Mouse (Mus musculus) B cell, adult 2 months (primary cell): ENCODE measurements around the gene Ppp1r9a.

Experiments
- DNase-seq, 2 experiments: peaks; one replicate each; pipeline ENCODE4 v3.0.0; 2022

The Ppp1r9a gene

GRCm38 (mm10) chr6:5167051-5167677 lies 264.4 kb downstream of the Ppp1r9a start:
- DNase-seq: peak; percentile 6 to 10

GRCm38 (mm10) chr6:5168158-5168557 lies 265.4 kb downstream of the Ppp1r9a start:
- no peak for DNase-seq

GRCm38 (mm10) chr6:5171418-5171817 lies 268.7 kb downstream of the Ppp1r9a start:
- no peak for DNase-seq

- DNase-seq: no peak
Observed at GRCm38 (mm10) chr6:5172571-5172970, 269.9 kb downstream of the Ppp1r9a start.

GRCm38 (mm10) chr6:5174179-5174812 lies 271.6 kb downstream of the Ppp1r9a start:
- no peak for DNase-seq

GRCm38 (mm10) chr6:5177967-5178891 lies 275.5 kb downstream of the Ppp1r9a start:
- no peak for DNase-seq

- no peak for DNase-seq
Observed at GRCm38 (mm10) chr6:5179189-5179588, 276.5 kb downstream of the Ppp1r9a start.

- no peak for DNase-seq
Observed at GRCm38 (mm10) chr6:5180645-5181044, 277.9 kb downstream of the Ppp1r9a start.

GRCm38 (mm10) chr6:5186229-5186950 lies 283.7 kb downstream of the Ppp1r9a start:
- no peak for DNase-seq

GRCm38 (mm10) chr6:5187586-5187985 lies 284.9 kb downstream of the Ppp1r9a start:
- no peak for DNase-seq

- DNase-seq: no peak
Observed at GRCm38 (mm10) chr6:5188036-5188435, 285.3 kb downstream of the Ppp1r9a start.

- no peak for DNase-seq
Observed at GRCm38 (mm10) chr6:5188938-5189337, 286.2 kb downstream of the Ppp1r9a start.

- no peak for DNase-seq
Observed at GRCm38 (mm10) chr6:5189507-5189906, 286.8 kb downstream of the Ppp1r9a start.

GRCm38 (mm10) chr6:5190761-5191160 lies 288.0 kb downstream of the Ppp1r9a start:
- no peak for DNase-seq

- DNase-seq: no peak
Observed at GRCm38 (mm10) chr6:5193693-5194092, 291.0 kb downstream of the Ppp1r9a start, which contains the start of gene Pon1. Gene Pon1, minus strand, starts transcription at chr6:5193946.

- DNase-seq: no peak
Observed at GRCm38 (mm10) chr6:5198590-5198989, 295.9 kb downstream of the Ppp1r9a start.

GRCm38 (mm10) chr6:5199376-5199905 lies 296.7 kb downstream of the Ppp1r9a start:
- no peak for DNase-seq

- DNase-seq: no peak
Observed at GRCm38 (mm10) chr6:5199916-5200315, 297.2 kb downstream of the Ppp1r9a start.

- no peak for DNase-seq
Observed at GRCm38 (mm10) chr6:5207817-5208216, 305.1 kb downstream of the Ppp1r9a start.
